Mouse (Mus musculus) stomach, postnatal 0 days (tissue): ENCODE measurements around the gene Atp5j2. TPM values are rescaled to one million over a fixed set of nuclear protein-coding genes. Genes with fewer than 3 reads are reported as not detected.

ENCODE experiments used
- ATAC-seq: fragments of 200-750 bp; cut with Nextera tagmentation; 2 replicates; pipeline ENCODE4 v1.8.0; 2017; ENCODE audit not compliant: low FRiP score, low TSS enrichment
- DNase-seq: peaks from one replicate; pipeline ENCODE4 v3.0.0-alpha.2; 2016; ENCODE audit warnings: low spot score
- H3K27ac ChIP-seq: fragments of 300-500 bp; sonication (generic); replicated peaks from 2 replicates; pipeline ENCODE4 v1.5.1; 2014; ENCODE audit warnings: mild to moderate bottlenecking, control low read depth
- H3K27me3 ChIP-seq: fragments of 300-500 bp; sonication (generic); 2 replicates; pipeline ENCODE4 v1.6.1; 2014; ENCODE audit warnings: low read length; ENCODE audit not compliant: control insufficient read depth, insufficient read depth
- H3K36me3 ChIP-seq: fragments of 300-500 bp; sonication (generic); 2 replicates; pipeline ENCODE4 v1.6.1; 2014; ENCODE audit warnings: low read length, mixed read lengths; ENCODE audit not compliant: control insufficient read depth, insufficient read depth
- H3K4me1 ChIP-seq: fragments of 300-500 bp; sonication (generic); replicated peaks from 2 replicates; pipeline ENCODE4 v1.6.1; 2014; ENCODE audit warnings: antibody characterized with exemption; ENCODE audit not compliant: control insufficient read depth, insufficient read depth
- H3K4me2 ChIP-seq: fragments of 300-500 bp; sonication (generic); replicated peaks from 2 replicates; pipeline ENCODE4 v1.6.1; 2014; ENCODE audit warnings: low read depth, mild to moderate bottlenecking, control low read depth, moderate library complexity
- H3K4me3 ChIP-seq: fragments of 300-500 bp; sonication (generic); 2 replicates; pipeline ENCODE4 v1.5.1; 2014; ENCODE audit warnings: low read depth, low read length, control low read depth
- H3K9ac ChIP-seq: fragments of 300-500 bp; sonication (generic); 2 replicates; pipeline ENCODE4 v1.6.1; 2014; ENCODE audit warnings: mild to moderate bottlenecking, low read length, control low read depth, mixed read lengths
- H3K9me3 ChIP-seq: fragments of 300-500 bp; sonication (generic); 2 replicates; pipeline ENCODE4 v1.6.1; 2016; ENCODE audit warnings: low read length; ENCODE audit not compliant: control insufficient read depth
- CTCF ChIP-seq: IDR thresholded peaks from 2 replicates; pipeline ENCODE4 v1.5.1; 2016; ENCODE audit warnings: antibody characterized with exemption, low read depth, mild to moderate bottlenecking, moderate library complexity
- EP300 ChIP-seq: optimal IDR thresholded peaks from 2 replicates; pipeline ENCODE3; 2016; ENCODE audit warnings: antibody characterized with exemption
- WGBS: fragments of 180-500 bp; shearing (Covaris S2); extraction: QIAGEN DNeasy Blood & Tissue Kit; methylation state at CpG from one replicate; pipeline ENCODE4 v1.1.7; 2014; 5-methylcytosine and 5-hydroxymethylcytosine counted together
- polyA plus RNA-seq: library from polyadenylated mRNA; unstranded; fragments of >200 nt; fragmentation: Nextera tagmentation; extraction: Ambion mirVana; gene quantifications from 2 replicates; pipeline ENCODE4 v1.2.1, GENCODE M21; 2015

Atp5j2 gene
- polyA plus RNA-seq, 1 experiment from 2014 or later = 646 TPM

- no peak overlapping the region for H3K27ac ChIP-seq
- 54% methylated on average over 2 of the region's 2 CpGs for WGBS
- no peaks in the 10 kb centered on the region for H3K27me3 ChIP-seq
- no peak for ATAC-seq
- no peaks in the 10 kb centered on the region for H3K9me3 ChIP-seq
- DNase-seq = no peak
- H3K4me1 ChIP-seq = peaks cover 2% of the 10 kb centered on the region; the same call in 1 of the 2 replicates
- H3K36me3 ChIP-seq = peaks cover 5% of the 10 kb centered on the region; the same call in 1 of the 2 replicates
- TF ChIP-seq CTCF (no peak), EP300 (no peak)
- H3K4me3 ChIP-seq = no peak overlapping the region
- H3K9ac ChIP-seq = no peak overlapping the region
- H3K4me2 ChIP-seq = no peak overlapping the region
These were observed 34.6 kb upstream of the Atp5j2 start for GRCm38 (mm10) chr5:145226453-145226852.

GRCm38 (mm10) chr5:145223395-145223794 lies 31.5 kb upstream of the Atp5j2 start:
- Histone ChIP-seq H3K4me1 (no peaks in the 10 kb centered on the region), H3K4me3 (no peak overlapping the region), H3K4me2 (no peak overlapping the region), H3K9ac (no peak overlapping the region), H3K36me3 (peaks cover 22% of the 10 kb centered on the region; the same call in 1 of the 2 replicates), H3K9me3 (no peaks in the 10 kb centered on the region), H3K27ac (0 out of 2 replicates have a peak overlapping the region, but pooled peaks have one; percentile 13), H3K27me3 (no peaks in the 10 kb centered on the region)
- TF ChIP-seq CTCF (no peak), EP300 (no peak)
- ATAC-seq (no peak), DNase-seq (no peak)
- WGBS = 65% methylated on average over 12 of the region's 12 CpGs

DNA sequence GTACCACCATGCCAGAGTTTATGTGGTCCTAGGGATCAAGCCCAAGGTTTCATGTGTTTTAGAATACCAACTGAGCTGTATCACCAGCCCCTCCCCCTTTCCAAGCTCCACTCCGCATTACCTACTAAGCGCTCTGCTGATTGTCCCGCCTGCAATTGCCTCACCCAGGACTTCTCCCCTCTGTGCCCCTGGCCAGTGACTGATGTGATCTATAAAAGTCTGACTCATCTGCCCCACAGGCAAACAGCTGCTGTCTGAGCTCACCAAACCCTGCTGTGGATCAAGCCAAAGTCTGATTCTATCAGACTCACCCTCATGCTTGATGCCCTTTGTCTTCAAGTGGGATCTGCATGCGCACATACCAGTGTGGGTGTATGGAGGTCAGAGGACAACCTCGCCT lies 31.0 kb upstream of the Atp5j2 start:
- 73% methylated on average over 5 of the region's 5 CpGs for WGBS
- TF ChIP-seq CTCF = no peak
- no peak for TF ChIP-seq EP300
- no peaks in the 10 kb centered on the region for H3K9me3 ChIP-seq
- H3K4me3 ChIP-seq = no peak overlapping the region
- peak; percentile 72 for ATAC-seq
- H3K4me1 ChIP-seq = no peaks in the 10 kb centered on the region
- no peaks in the 10 kb centered on the region for H3K27me3 ChIP-seq
- no peak for DNase-seq
- H3K36me3 ChIP-seq = peaks cover 24% of the 10 kb centered on the region; the same call in 1 of the 2 replicates
- no peak overlapping the region for H3K27ac ChIP-seq
- no peak overlapping the region for H3K4me2 ChIP-seq
- H3K9ac ChIP-seq = no peak overlapping the region

- H3K27me3 ChIP-seq = no peaks in the 10 kb centered on the region
- no peak overlapping the region for H3K9ac ChIP-seq
- H3K27ac ChIP-seq = no peak overlapping the region
- H3K9me3 ChIP-seq = no peaks in the 10 kb centered on the region
- peaks cover 24% of the 10 kb centered on the region for H3K36me3 ChIP-seq
- WGBS = 91% methylated on average over 8 of the region's 8 CpGs
- H3K4me2 ChIP-seq = no peak overlapping the region
- TF ChIP-seq EP300 = no peak
- no peak for TF ChIP-seq CTCF
- ATAC-seq (no peak), DNase-seq (no peak)
- H3K4me3 ChIP-seq = no peak overlapping the region
- H3K4me1 ChIP-seq = no peaks in the 10 kb centered on the region
These were observed 28.1 kb upstream of the Atp5j2 start for GRCm38 (mm10) chr5:145219981-145220380.

DNA sequence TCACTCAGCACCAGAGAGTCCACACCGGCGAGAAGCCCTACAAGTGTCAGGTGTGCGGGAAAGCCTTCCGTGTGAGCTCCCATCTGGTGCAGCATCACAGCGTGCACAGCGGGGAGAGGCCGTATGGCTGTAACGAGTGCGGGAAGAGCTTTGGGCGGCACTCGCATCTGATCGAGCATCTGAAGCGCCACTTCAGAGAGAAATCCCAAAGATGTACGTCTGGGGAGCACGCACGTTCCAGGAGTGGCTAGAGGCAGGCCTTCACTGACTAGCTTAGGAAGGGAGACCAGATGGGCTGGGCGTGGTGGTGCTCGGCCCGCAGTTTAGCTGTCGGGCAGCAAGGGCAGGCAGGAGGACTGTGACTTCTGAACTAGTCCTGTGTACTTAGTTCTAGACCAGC lies 26.8 kb upstream of the Atp5j2 start:
- H3K9me3 ChIP-seq = no peaks in the 10 kb centered on the region
- no peak overlapping the region for H3K27ac ChIP-seq
- H3K27me3 ChIP-seq = no peaks in the 10 kb centered on the region
- no peak overlapping the region for H3K4me2 ChIP-seq
- DNase-seq (no peak), ATAC-seq (no peak)
- peaks cover 24% of the 10 kb centered on the region for H3K36me3 ChIP-seq
- no peak overlapping the region for H3K9ac ChIP-seq
- 92% methylated on average over 20 of the region's 20 CpGs for WGBS
- no peak overlapping the region for H3K4me3 ChIP-seq
- no peaks in the 10 kb centered on the region for H3K4me1 ChIP-seq
- TF ChIP-seq EP300 (no peak), CTCF (no peak)

DNA sequence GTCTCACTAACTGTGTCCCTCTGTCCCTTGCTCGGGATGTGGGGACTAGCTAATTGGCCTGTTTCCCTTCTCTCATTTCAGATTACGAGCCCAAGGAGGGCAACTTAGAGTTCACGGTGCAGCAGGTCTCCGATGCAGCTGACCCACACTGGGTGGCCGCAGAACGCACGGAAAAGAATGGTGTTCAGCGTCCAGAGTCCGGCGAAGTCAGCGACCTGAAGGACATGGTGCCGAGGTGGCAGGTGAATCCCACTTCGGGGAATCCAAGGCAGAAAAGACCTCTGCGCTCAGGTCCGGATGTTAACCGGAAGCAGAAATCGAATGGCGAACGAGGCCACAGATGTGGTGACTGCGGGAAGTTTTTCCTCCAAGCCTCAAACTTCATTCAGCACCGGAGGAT lies 26.3 kb upstream of the Atp5j2 start:
- ATAC-seq (no peak), DNase-seq (no peak)
- H3K27ac ChIP-seq = no peak overlapping the region
- TF ChIP-seq CTCF (no peak), EP300 (no peak)
- WGBS = 93% methylated on average over 21 of the region's 21 CpGs
- no peaks in the 10 kb centered on the region for H3K9me3 ChIP-seq
- H3K4me3 ChIP-seq = no peak overlapping the region
- H3K4me1 ChIP-seq = no peaks in the 10 kb centered on the region
- no peak overlapping the region for H3K4me2 ChIP-seq
- no peak overlapping the region for H3K9ac ChIP-seq
- no peaks in the 10 kb centered on the region for H3K27me3 ChIP-seq
- peaks cover 24% of the 10 kb centered on the region for H3K36me3 ChIP-seq
